Mouse (Mus musculus) CD4-positive, CD25-positive, alpha-beta regulatory T cell (primary cell): ENCODE measurements around the gene Ywhah. TPM values are rescaled to one million over a fixed set of nuclear protein-coding genes. Genes with fewer than 3 reads are reported as not detected.

Source experiments
- polyA plus RNA-seq: library from polyadenylated mRNA; unstranded; fragments of 100-300 nt; shearing (Covaris generic); gene quantifications from one replicate; pipeline ENCODE4 v1.2.1, GENCODE M21; 2017

Ywhah gene
- 299 TPM for polyA plus RNA-seq

GRCm38 (mm10) chr5:33018561-33019425 lies at the start of gene Ywhah:
TSS of gene Ywhah (plus strand) at chr5:33018816.

Other genes with a start within 250 kb of the Ywhah start
- gene Pisd, start 233.2 kb upstream of the Ywhah start, polyA plus RNA-seq = 114 TPM
- not detected for gene Gm20671, start 191.7 kb upstream of the Ywhah start, polyA plus RNA-seq
- gene Prr14l, start 164.6 kb upstream of the Ywhah start, polyA plus RNA-seq = 26.8 TPM
- gene Depdc5, start 155.1 kb upstream of the Ywhah start, polyA plus RNA-seq = 23.3 TPM
- gene Slc5a1, start 85.4 kb downstream of the Ywhah start, polyA plus RNA-seq = 0.06 TPM
- gene Spon2, start 199.6 kb downstream of the Ywhah start, polyA plus RNA-seq = not detected